Mouse (Mus musculus): ENCODE measurements around the gene Rap2a.

Gene Rap2a

DNA sequence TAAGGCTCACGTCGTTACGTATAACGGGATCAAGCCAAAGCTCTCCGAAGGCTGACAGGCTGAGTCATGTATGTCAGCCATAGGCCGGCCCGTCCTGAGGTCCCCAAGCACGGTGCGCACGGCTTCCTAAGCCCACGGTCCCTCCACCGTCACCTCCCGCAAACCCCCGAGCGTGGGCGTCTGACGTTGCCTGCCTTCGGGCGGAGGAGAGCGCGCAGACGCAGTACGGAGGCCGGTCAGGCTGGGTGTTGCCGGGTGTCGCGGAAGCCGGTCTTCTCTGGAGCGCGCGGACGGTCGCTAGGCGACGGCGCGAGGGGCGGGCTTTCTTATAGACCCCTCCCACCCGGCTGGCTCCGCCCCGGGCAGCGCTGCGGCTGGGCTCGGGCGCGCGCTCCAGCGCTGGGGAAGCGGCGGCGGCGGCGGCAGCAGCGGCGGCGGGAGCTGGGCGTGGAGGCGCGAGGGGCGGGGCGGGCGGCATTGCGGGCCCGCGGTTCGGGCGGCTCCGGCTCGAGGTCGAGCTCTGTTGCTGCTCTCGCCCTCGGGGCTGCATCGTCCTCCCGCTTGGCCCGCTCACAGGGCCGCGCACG is at the start of gene Rap2a:
Rap2a (plus strand) TSS at position 463 of the 587 bp plus-strand sequence.
- DNase-seq (ENCODE audit: low spot score): peak; percentile 98

DNA sequence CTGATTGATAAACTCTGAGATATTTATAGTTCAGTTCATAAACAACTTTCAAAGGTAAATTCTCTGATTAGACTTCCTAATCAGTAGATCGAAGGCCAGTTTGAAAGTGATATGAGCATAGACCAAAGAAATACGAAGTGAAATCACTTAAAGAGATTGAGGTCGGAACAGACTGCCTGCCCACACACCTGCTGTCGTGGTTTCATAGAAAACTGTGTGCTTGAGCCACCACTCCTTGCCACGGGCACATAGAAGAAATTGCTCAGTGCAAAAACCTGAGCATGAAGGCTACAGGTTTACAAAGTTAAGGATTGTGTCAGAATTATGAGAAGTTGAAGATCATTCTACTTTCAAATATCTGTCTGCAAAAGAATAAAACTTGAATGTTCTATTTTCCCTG is 49.7 kb upstream of the Rap2a start:
- no peak for DNase-seq (ENCODE audit: low spot score)

DNA sequence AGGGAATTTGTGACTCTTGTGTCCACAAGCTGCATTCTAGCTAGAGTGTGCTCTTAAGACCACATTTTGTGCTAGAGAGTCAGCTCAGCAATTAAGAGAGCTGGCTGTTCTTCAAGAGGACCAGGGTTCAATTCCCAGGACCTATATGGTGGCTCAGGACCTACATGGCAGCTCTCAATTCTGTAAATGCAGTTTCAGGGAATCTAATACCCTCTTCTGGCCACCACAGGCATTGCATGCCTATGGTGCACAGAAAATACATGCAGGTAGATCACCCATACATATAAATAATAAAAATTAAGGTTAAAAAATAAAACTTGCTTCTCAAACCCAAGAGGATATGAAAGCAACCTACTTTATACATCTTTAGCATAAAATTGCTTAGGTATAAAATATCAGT is 45.5 kb upstream of the Rap2a start:
- no peak for DNase-seq (ENCODE audit: low spot score)

DNA sequence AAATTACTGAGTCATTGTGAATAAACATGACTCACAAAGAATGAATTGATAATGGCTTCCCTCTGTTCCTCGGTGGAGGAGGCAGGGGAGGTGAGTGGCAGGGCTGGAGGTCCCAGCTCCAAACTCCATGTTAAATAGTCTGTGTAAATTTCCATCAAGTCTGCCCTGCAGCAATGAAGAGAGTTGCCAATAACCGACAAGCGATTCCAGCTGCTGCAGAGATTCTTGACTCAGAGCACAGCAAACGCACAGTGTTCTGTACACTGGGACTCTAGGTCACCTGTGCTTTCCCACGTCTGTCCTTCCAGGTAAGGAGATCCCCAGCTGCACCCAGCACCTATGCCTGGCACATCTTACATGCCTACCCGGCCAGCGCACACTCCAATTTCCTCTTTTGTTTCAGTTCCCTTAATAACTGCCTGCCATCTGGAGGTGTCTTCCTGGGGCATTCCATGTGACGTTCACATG is 44.3 kb upstream of the Rap2a start:
- DNase-seq (ENCODE audit: low spot score): peak; percentile 21

DNA sequence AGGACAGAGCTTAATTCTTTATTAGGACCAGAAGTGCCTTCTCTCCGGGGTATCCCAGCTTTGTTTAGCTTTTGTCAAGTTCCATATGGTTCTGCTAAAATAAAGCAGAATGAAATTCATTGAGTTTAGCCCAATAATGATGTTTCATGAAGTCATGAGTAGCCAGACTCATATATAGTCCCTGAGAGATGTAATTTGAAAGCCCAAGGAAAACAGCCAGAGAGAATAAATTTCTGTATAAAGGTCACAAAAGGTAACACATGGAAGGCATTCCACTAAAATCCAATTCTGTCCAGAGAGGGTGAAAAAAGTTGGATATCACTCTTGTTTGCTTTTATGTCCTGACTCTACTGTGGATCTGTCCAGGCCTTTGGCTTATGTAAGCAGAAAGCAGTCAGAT is 43.4 kb upstream of the Rap2a start:
- no peak for DNase-seq (ENCODE audit: low spot score)

DNA sequence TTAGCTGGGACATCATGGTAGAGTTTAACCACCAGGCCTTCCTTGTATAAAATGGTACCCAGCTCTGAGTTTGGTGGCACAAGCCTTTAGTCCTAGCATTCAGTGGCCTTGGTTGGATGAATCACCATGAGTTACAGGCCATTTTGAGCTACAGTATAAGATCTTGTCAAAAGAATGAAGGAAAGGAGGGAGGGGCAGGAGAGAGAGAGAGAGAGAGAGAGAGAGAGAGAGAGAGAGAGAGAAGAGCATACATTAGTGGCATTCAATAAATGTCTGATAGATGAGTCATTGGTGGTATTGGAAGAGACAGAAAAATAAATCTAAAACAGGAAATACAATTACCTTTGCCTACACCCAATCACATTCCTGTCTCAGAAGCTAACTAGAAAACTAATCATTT is 37.5 kb upstream of the Rap2a start:
- DNase-seq (ENCODE audit: low spot score): no peak

DNA sequence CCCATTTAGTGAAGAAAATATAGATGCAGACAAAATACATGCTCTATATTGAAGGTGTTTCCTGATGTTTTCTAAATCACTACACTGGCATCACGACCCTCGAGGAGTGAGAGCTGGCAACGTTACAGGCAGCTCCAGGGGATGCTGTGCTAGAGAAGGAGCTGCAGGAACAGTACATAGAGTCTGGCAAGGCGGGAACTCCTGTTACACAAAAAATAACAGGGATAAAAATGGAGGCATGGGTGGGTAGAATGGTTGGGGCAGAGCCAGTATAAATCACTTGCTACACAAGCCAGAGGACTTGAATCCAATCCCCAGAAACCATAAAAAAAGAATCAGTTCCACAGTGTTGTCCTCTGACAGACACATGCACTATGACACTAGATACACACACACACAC is 37.0 kb upstream of the Rap2a start:
- DNase-seq (ENCODE audit: low spot score): no peak

DNA sequence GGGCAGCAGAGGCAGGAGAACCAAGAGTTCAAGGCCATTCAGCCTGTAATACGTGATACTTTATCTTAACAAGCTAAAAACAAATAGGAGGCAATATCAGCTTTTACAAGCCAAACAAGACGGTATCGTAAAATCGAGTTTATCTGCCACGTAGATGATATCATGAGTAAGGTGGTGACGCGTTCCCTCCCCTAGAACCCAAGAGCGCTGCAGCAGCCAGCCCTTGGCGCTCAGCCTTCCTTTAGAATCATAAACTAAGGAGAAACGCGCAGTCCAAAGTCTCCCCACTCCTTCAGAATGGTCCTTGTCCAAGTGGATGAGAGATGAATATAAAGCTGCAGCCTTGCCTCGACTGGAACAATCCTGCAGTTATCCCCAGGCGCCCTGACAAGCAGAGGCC is 36.4 kb upstream of the Rap2a start:
- no peak for DNase-seq (ENCODE audit: low spot score)

DNA sequence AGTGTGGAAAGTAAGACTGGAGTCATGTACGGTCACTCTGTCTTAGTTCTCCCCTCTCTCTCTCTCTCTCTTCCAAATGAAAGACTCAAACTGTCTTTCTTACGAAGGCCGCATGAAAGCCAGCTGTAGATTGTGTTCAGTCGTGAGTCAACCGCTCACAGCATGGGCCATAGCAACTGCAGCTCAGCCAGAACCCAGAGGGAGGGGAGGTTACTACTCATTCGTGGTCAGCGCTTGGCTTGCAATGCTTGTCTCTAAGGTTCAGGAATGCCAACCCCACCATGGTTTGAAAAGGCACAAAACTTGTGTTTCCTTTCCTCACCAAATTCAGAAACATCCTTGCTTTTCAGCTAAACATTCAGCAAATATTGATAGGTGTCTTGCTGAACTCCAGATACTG is 24.0 kb upstream of the Rap2a start:
- DNase-seq (ENCODE audit: low spot score): no peak

DNA sequence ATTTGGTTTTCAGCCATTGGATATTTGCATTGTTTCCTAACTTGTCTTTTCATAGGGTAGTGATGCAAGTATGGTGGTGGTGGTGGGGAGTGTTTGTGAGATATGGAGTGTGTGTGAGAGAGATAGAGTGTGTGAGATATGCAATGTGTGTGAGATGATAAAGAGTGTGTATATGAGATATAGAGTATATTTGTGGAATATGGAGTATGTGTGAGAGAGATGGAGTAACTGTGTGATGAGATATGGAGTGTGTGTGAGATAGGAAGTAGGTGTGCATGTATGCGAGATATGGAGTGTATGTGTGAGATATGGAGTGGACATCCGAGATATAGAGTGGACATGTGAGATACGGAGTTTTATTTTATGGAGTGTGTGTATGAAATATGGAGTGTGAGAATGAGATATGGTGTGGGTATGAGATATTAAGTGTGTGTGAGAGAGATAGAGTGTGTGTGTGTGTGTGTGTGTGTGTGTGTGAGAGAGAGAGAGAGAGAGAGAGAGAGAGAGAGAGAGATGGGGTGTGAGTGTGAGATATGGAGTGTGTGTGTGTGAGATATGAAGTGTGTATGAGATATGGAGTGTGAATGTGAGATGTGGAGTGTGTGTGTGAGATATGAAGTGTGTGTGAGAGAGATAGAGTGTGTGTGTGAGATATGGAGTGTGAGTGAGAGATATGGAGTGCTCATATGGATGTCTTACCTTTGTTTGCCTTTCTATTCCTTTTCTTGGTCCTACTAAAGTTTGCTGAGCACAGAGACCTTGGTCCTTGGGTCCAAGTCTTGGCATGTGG is 14.1 kb upstream of the Rap2a start:
- no peak for DNase-seq (ENCODE audit: low spot score)

DNA sequence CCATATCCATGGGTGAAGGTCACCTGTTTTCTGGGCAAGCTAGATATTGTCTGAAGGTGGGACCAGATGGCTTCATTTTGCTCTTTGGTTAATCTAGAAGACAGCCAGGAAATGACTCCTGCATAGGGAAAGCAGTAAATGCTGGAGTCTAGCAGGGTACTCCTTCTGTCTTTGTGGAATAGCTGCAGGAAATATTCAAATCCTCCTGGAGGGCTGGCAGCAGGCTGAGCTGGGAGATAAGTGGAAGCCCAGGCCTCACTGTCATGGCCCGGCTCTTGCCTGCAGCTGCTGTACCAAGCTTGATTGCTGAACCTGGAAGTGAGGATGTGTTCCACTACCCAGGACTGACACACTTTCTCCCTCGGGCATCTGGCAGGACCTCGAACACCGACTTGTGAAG is 11.4 kb upstream of the Rap2a start:
- no peak for DNase-seq (ENCODE audit: low spot score)

DNA sequence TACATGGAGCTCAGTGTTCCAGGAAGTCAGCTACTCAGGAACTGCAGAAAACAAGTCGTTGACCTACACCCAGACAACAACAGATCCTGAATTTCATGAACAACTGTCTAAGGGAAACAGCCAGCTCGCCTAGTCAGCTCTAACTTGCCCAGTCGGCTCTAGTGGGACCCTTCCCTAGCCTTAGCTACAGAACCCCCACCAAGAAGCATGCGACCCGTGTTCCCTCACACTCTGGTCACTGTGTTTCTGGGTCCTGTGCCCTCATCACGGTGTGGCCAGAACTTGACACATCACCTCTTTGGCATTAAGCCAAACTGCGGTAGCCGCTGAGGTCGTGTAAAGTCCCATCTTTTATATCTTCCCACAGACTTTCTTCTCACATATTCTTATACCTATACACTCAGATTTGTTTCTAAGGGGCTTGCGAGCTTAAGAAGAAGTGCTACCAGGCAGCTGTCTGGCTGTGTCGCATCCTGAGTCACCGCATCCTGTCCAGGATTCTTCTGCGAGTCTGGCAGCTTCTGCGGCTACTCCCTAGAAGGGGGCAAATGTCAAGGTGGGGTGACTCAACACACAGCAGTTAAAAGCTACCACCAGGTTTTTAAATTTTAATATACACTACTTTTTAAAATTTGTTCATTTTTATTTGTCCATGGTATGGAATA is 9.0 kb upstream of the Rap2a start:
- no peak for DNase-seq (ENCODE audit: low spot score)

DNA sequence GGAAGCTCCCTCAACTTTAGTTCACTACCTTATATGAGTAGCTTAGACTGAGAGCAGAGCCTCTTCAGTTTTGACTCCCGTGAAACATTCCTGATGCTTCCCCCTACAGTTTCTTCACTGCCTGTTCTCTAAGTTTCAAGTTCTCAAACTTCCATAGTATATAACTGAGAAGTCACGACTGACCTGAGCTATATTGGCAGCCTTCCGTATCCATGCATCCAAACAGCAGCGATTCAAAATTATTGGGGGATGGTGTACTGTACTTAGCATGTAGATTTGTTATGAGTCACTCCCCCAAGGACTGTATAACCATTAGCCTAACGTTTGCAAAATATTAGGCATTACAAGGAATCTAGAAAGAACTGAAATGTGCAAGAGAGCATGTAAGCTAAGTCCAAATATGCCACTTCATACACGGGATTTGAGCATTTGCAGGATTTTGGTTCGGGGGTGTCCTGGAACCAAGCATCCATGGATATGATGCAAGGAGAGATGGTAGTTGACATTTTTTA is 2.0 kb upstream of the Rap2a start:
- no peak for DNase-seq (ENCODE audit: low spot score)

DNA sequence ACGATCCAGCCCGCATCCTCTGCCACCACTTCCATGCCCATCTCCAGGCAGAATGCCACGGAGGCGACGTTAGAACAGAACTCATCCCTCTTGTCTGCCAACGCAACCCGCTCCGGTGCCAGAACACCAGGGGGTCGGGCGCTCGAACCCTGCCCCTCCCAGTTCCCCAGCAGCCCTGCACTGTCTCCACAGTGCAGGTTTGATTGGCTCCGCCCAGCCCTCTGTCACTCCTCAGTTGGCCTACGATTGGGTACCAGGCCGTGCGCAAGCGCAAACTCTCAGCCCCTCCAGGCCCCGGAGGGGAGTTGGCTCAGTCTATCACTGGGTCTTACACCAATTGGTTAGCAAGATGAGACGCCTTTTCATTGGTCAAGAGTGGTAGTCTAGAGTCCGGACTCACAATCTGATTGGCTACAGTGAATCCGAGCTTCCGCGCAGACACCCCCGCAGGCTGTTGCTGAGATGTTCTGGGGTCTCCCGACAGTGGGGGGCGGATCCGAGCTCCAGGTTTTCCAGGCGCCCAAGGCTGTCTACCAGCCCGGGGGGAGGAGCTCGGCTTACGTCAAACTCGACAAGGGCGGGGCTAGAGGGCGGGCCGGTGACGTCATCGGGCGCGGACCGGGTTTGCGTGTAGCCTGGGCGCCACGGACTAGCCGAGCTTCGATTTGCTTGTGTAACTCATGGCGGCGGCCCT is 809 bp upstream of the Rap2a start:
- peak; percentile 99 for DNase-seq (ENCODE audit: low spot score)

DNA sequence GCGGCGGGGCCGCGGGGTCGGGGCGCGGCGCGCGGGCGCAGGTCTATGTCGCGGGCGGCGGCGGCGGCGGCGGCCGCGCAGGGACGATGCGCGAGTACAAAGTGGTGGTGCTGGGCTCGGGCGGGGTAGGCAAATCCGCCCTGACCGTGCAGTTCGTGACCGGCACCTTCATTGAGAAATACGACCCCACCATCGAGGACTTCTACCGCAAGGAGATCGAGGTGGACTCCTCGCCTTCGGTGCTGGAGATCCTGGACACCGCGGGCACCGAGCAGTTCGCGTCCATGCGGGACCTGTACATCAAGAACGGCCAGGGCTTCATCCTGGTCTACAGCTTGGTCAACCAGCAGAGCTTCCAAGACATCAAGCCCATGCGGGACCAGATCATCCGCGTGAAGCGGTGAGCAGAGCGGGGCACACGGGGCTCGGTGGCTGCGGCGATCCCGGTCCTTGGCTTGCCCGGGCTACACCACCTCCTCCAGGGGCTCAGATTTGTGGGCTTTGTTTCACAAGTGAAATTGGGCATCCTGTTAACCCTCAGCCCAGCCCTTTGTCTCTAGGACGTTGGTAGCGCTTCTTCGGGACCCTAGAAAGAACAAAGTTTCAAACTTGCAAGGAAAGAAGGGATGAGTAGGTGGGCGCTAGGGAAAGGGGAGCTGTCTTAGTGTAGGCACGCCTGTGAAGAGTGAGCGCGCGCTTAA is 547 bp downstream of the Rap2a start:
- peak; percentile 44 for DNase-seq (ENCODE audit: low spot score)

DNA sequence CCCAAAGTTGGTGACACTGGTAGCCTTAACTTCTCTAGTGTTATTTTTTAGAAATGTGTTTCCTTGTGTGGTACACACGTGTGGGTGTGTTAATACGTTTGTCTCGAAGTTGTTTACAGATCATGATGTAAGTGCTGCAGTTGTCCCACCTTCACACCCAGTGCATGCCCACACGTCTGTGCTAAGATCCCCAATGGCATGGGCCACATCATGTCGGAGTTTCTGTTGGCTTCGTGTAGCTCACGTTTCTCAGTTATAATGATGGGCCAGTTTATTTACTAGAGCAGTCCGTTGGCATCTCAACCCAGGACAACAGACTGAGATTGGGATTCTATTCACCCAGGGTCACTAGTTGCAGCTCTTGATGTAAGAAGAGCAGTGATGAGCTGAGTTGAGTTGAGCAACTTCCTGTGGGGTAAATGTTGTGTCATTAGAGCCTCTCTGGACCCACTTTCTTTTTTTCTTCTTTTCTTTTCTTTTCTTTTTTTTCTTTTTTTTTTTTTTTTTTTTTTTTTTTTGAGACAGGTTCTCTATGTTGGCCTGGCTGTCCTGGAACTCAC is 2.2 kb downstream of the Rap2a start:
- no peak for DNase-seq (ENCODE audit: low spot score)

DNA sequence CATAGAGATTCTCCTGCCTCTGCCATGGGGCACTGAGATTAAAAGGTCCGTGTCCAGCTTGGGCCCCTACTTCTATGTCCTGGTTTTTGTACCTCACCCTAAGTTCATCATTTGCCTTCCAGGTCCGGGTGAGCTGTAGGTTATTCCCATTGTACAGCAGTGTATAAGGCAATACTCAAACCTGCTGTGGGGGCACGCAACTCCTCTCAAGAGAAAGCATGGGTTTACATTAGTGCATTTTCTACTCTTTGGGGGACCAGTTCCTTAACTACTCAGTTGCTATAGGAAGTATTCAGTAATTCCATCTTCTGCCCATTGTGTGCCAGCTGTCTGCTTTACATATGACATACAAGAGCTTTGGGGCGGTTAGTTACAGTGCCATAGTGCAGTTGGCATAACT is 2.7 kb downstream of the Rap2a start:
- DNase-seq (ENCODE audit: low spot score): no peak

DNA sequence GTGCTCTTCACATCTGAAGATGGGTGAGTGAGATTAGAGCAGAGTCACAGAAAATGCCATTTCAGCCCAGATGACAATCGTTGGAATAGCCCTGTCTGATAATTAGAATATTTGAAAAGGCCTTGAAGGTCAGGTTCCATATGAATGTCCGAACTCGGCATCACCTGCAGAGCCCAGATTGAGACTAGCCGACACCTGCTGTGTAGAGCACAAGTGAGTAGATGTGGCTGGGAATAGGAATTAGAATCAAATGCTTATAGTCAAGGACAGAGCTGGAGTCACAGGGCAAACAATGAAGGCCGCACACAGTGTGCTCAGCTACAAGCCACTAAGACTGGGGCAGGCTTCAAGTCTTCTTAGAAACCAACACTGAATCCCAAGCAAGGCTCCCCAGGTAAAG is 6.3 kb downstream of the Rap2a start:
- no peak for DNase-seq (ENCODE audit: low spot score)

DNA sequence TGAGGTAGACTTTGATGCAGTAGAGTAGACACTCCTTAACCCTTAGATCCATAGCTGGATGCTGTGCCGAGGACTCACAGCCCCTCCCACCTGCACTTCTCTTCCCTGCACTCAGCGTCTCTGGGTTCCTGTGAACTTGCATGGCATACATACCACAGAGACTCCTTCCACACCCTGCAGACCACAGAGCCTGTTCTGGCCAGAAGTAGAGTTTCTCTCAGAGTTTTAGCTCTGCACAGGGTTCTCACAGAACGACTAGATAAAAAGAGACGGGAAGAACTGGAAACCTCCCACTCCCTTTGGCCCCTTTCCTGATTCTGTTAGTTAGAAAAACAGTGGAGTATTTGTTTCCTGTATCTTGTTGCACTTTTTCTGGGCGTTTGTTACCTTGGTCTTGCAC is 18.0 kb downstream of the Rap2a start:
- no peak for DNase-seq (ENCODE audit: low spot score)

DNA sequence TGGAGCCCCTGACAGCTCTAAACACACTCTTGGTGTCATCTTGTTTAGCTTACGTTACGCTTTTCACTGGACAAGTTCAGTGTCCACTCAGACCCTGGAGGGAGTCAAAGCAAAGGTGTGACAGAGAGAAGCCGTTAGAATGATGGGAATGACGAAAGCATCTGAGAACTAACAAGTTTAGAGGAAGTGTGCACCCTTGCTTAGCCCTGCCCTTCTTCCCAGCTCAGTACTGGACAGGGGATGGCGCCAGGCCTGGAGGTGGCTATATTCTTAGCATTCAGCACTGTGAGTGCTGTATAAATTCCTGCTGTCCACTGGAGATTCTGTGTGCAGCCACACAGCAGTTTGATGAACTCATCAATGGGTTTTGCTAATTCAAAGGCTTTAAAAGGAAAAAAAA is 18.6 kb downstream of the Rap2a start:
- no peak for DNase-seq (ENCODE audit: low spot score)

DNA sequence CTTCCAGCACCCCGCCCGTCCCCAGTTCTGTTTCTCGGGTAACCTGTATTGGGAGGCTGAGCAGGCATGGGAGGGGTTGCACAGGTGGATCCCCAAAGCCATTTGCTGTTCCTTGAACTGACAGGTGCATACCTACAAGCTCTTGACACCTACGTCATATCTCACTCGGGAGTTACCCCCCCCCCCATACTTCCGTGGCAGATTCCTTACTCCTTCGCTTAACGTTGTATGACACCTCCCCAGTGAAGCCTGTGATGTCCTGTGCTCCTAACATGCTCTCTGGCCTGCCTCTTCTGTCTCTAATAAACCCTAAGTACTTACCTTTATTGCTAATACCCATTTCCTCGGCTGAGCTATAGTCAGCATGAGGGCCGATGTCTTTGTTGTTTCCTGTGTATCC is 20.9 kb downstream of the Rap2a start:
- DNase-seq (ENCODE audit: low spot score): no peak

DNA sequence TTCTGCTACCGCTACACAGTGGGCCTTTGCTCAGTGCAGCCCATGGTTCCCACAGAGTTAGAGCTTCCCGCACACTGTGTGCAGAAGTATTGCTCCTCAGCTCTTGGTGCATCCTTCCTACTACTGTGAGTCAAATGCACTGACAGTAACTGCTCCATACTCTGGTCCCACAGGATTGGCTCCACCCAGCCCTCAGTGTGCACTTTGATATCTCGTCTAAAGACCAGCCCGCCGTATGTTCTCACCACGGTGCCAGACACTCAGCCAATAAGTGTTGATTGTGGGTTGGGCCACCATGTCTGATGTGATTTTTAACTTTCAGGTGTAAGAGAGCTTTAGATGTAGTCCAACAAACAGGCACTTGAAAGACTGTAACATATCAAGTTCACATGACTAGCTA is 21.4 kb downstream of the Rap2a start:
- no peak for DNase-seq (ENCODE audit: low spot score)
